Mouse (Mus musculus): ENCODE measurements around the gene Agbl5.

- no peak for TF ChIP-seq POLR2A (IDR thresholded peaks at IDR 0.05; ENCODE audit: insufficient read length, low read depth)
- no peak for TF ChIP-seq USF1 (IDR thresholded peaks at IDR 0.05; ENCODE audit: low read depth)
- TF ChIP-seq POLR2AphosphoS2 (IDR thresholded peaks at IDR 0.05; ENCODE audit: insufficient read length, low read depth) = no peak
- no peak for TF ChIP-seq MAX (IDR thresholded peaks at IDR 0.05; ENCODE audit: low read depth)
- no peak for TF ChIP-seq E2F4 (IDR thresholded peaks at IDR 0.05; ENCODE audit: insufficient read depth)
- no peak for TF ChIP-seq MYOG (IDR thresholded peaks at IDR 0.05; ENCODE audit: control insufficient read depth in 1 of 3, insufficient read depth in 1 of 3, insufficient read length in 2 of 3, low read depth in 2 of 3)
- no peak for TF ChIP-seq MYOD1 (IDR thresholded peaks at IDR 0.05; ENCODE audit: control insufficient read depth in 1 of 3, insufficient read length in 2 of 3, low read depth in 2 of 3)
- no peak for TF ChIP-seq REST (IDR thresholded peaks at IDR 0.05; ENCODE audit: insufficient read depth, insufficient read length)
- TF ChIP-seq CEBPB (IDR thresholded peaks at IDR 0.05; ENCODE audit: insufficient read depth, poor library complexity, severe bottlenecking) = no peak
- no peak for TF ChIP-seq TCF3 (IDR thresholded peaks at IDR 0.05; ENCODE audit: insufficient read length, low read depth)
- TF ChIP-seq SRF (IDR thresholded peaks at IDR 0.05; ENCODE audit: control insufficient read depth, insufficient read length, low read depth) = no peak
- no peak for TF ChIP-seq TCF12 (IDR thresholded peaks at IDR 0.05; ENCODE audit: insufficient read depth, poor library complexity, severe bottlenecking)
Measured at GRCm38 (mm10) chr5:30890375-30890774, 1.9 kb downstream of the Agbl5 start.
